Mouse (Mus musculus): ENCODE results near the gene 1110017D15Rik. TPM values are rescaled to one million over a fixed set of nuclear protein-coding genes. Genes with fewer than 3 reads are reported as not detected.

The 1110017D15Rik gene
- total RNA-seq (2012; rRNA removed): not detected in 2 replicates

GRCm38 (mm10) chr4:41517233-41517632 is at the start of gene 1110017D15Rik:
1110017D15Rik (minus strand) TSS chr4:41517333.
- no peak within 1 kb of the TSS for H3K4me3 ChIP-seq (ENCODE audit: insufficient read depth in 1 of 2, low read depth in 1 of 2, low read length in 2 of 2, poor library complexity in 1 of 2, severe bottlenecking in 1 of 2)
- no peaks in the 10 kb centered on the region for H3K9me3 ChIP-seq (ENCODE audit: control insufficient read depth, insufficient read depth, low read depth, low read length)
- in situ Hi-C loops (cut with MboI; ENCODE audit: low sequenced_read_pairs in 2 of 2, unreplicated experiment in 2 of 2): no loop called here
- H3K4me1 ChIP-seq (ENCODE audit: control insufficient read depth in 2 of 2, insufficient read depth in 2 of 2, low read length in 2 of 2, poor library complexity in 1 of 2): peaks cover 0 to 11% of the 10 kb centered on the region in 2 experiments; a peak in 1 of 4 replicates
- H3K27ac ChIP-seq (ENCODE audit: insufficient read depth, low read depth, low read length, poor library complexity, severe bottlenecking): no peak within 1 kb of the TSS
- TF ChIP-seq ZC3H11A (IDR thresholded peaks at IDR 0.05; ENCODE audit: borderline replicate concordance, low read depth, low read length) (no peak), MAFK (IDR thresholded peaks at IDR 0.05; ENCODE audit: insufficient read depth, low read depth, low read length) (no peak), ZNF384 (IDR thresholded peaks at IDR 0.05; ENCODE audit: low read depth, low read length) (no peak), HCFC1 (IDR thresholded peaks at IDR 0.05; ENCODE audit: borderline replicate concordance, insufficient read depth, low read length) (no peak), CHD2 (IDR thresholded peaks at IDR 0.05; ENCODE audit: low read depth, low read length) (no peak)
- peaks cover 3% of the 10 kb centered on the region; the same call in 1 of the 2 replicates for H3K36me3 ChIP-seq (ENCODE audit: control insufficient read depth, insufficient read depth, low read length, poor library complexity, severe bottlenecking)
- DNase-seq (ENCODE audit: low read depth, low spot score): no peak
- no peak within 1 kb of the TSS for H3K9ac ChIP-seq (ENCODE audit: insufficient read depth, low read depth, low read length, poor library complexity, severe bottlenecking)

DNA sequence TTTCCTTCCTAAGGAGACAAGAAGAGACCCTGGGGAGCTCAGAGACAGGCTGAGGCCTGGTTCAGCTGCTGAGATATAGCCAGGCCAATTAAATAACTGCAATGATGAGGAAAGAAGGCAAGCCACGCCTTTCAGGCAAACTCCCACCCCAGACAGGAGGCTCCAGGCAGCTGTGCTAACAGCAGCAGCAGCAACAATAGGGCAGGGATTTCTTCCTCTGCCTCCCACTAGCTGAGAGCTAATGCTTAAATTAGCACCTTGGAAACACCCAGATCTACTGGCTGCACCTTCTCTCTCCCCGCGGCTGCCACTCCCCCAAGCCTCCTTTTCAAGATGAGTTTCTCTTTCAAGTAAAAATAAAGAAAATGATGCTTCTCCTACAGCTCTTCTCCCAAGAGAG is 49.0 kb upstream of the 1110017D15Rik start:
- Histone ChIP-seq H3K9me3 (ENCODE audit: control insufficient read depth, insufficient read depth, low read depth, low read length) (no peaks in the 10 kb centered on the region), H3K4me1 (ENCODE audit: control insufficient read depth in 2 of 2, insufficient read depth in 2 of 2, low read length in 2 of 2, poor library complexity in 1 of 2) (peaks cover 0 to 5% of the 10 kb centered on the region in 2 experiments; a peak in 1 of 4 replicates), H3K27ac (ENCODE audit: insufficient read depth, low read depth, low read length, poor library complexity, severe bottlenecking) (no peak overlapping the region), H3K36me3 (ENCODE audit: control insufficient read depth, insufficient read depth, low read length, poor library complexity, severe bottlenecking) (no peaks in the 10 kb centered on the region), H3K4me3 (ENCODE audit: insufficient read depth in 1 of 2, low read depth in 1 of 2, low read length in 2 of 2, poor library complexity in 1 of 2, severe bottlenecking in 1 of 2) (no peak overlapping the region), H3K9ac (ENCODE audit: insufficient read depth, low read depth, low read length, poor library complexity, severe bottlenecking) (no peak overlapping the region)
- DNase-seq (ENCODE audit: low read depth, low spot score): no peak
- in situ Hi-C loops (cut with MboI; ENCODE audit: low sequenced_read_pairs in 2 of 2, unreplicated experiment in 2 of 2): loop anchor here in 1 of 2 experiments (25.0 kb wide), 1 partner anchor 146 kb away; the partner anchor contains the start of genes Dctn3 and Rpp25l
- no peak for TF ChIP-seq ZC3H11A (IDR thresholded peaks at IDR 0.05; ENCODE audit: borderline replicate concordance, low read depth, low read length)
- TF ChIP-seq HCFC1 (IDR thresholded peaks at IDR 0.05; ENCODE audit: borderline replicate concordance, insufficient read depth, low read length): no peak
- no peak for TF ChIP-seq CHD2 (IDR thresholded peaks at IDR 0.05; ENCODE audit: low read depth, low read length)
- no peak for TF ChIP-seq MAFK (IDR thresholded peaks at IDR 0.05; ENCODE audit: insufficient read depth, low read depth, low read length)
- TF ChIP-seq ZNF384 (IDR thresholded peaks at IDR 0.05; ENCODE audit: low read depth, low read length): no peak

DNA sequence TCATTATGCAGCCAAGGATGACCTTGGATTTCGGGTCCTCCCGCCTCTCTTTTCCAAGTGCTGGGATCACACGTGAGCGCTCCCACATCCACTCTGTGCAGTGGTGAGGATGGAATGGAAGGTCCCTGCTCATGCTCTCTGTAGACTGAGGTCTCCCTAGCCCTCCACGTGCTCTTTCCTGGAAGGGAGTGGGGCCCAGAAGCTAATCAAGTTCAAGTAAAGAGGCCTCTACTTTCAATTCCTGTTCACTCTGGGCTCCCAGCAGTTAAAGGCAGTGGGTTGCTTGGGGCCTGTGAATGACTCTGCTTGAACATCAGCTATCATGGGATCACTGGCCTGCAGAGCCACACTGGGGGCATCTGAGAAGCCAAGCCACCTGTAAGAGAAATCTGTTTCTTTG is 46.2 kb upstream of the 1110017D15Rik start:
- Histone ChIP-seq H3K9ac (ENCODE audit: insufficient read depth, low read depth, low read length, poor library complexity, severe bottlenecking) (no peak overlapping the region), H3K4me1 (ENCODE audit: control insufficient read depth in 2 of 2, insufficient read depth in 2 of 2, low read length in 2 of 2, poor library complexity in 1 of 2) (peaks cover 0 to 2% of the 10 kb centered on the region in 2 experiments; a peak in 1 of 4 replicates)
- in situ Hi-C loops (cut with MboI; ENCODE audit: low sequenced_read_pairs in 2 of 2, unreplicated experiment in 2 of 2): loop anchor here in 1 of 2 experiments (25.0 kb wide), 1 partner anchor 149 kb away; the partner anchor contains the start of genes Dctn3 and Rpp25l

DNA sequence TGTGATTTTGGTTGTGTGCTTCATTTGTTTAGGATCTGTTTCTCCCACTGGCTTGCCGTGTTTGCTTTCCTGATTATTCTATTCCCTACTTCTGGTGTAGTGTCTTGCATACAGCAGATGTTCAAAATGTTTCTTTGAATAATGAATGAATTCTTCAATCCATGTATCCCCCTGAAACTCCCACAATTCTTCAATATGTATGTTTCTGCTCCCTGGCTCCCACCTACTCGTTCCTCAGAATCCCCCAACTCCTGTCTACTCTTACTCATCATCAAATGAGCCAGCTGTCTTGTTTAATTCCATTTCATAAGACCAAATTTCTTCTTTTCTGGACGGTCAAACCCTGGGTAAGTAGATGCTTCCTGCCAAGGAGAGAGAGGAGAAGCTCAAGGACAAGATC is 40.0 kb upstream of the 1110017D15Rik start:
- Histone ChIP-seq H3K4me1 (ENCODE audit: control insufficient read depth in 2 of 2, insufficient read depth in 2 of 2, low read length in 2 of 2, poor library complexity in 1 of 2) (no peaks in the 10 kb centered on the region), H3K27ac (ENCODE audit: insufficient read depth, low read depth, low read length, poor library complexity, severe bottlenecking) (no peak overlapping the region), H3K9me3 (ENCODE audit: control insufficient read depth, insufficient read depth, low read depth, low read length) (no peaks in the 10 kb centered on the region), H3K36me3 (ENCODE audit: control insufficient read depth, insufficient read depth, low read length, poor library complexity, severe bottlenecking) (no peaks in the 10 kb centered on the region), H3K4me3 (ENCODE audit: insufficient read depth in 1 of 2, low read depth in 1 of 2, low read length in 2 of 2, poor library complexity in 1 of 2, severe bottlenecking in 1 of 2) (no peak overlapping the region), H3K9ac (ENCODE audit: insufficient read depth, low read depth, low read length, poor library complexity, severe bottlenecking) (no peak overlapping the region)
- TF ChIP-seq CHD2 (IDR thresholded peaks at IDR 0.05; ENCODE audit: low read depth, low read length): no peak
- no peak for TF ChIP-seq HCFC1 (IDR thresholded peaks at IDR 0.05; ENCODE audit: borderline replicate concordance, insufficient read depth, low read length)
- no peak for TF ChIP-seq ZNF384 (IDR thresholded peaks at IDR 0.05; ENCODE audit: low read depth, low read length)
- TF ChIP-seq ZC3H11A (IDR thresholded peaks at IDR 0.05; ENCODE audit: borderline replicate concordance, low read depth, low read length): no peak
- no peak for TF ChIP-seq MAFK (IDR thresholded peaks at IDR 0.05; ENCODE audit: insufficient read depth, low read depth, low read length)
- in situ Hi-C loops (cut with MboI; ENCODE audit: low sequenced_read_pairs in 2 of 2, unreplicated experiment in 2 of 2): loop anchor here (10.0 to 25.0 kb wide), 2 partner anchors 148 to 155 kb away; partner anchors contain the start of genes Dctn3 (in 1 of the 2) and Rpp25l (in 1 of the 2)
- no peak for DNase-seq (ENCODE audit: low read depth, low spot score)

More for the DNA sequence above, 46.2 kb upstream of the 1110017D15Rik start:
- no peaks in the 10 kb centered on the region for H3K36me3 ChIP-seq (ENCODE audit: control insufficient read depth, insufficient read depth, low read length, poor library complexity, severe bottlenecking)
- H3K9me3 ChIP-seq (ENCODE audit: control insufficient read depth, insufficient read depth, low read depth, low read length): no peaks in the 10 kb centered on the region
- TF ChIP-seq CHD2 (IDR thresholded peaks at IDR 0.05; ENCODE audit: low read depth, low read length) (no peak), ZNF384 (IDR thresholded peaks at IDR 0.05; ENCODE audit: low read depth, low read length) (no peak), MAFK (IDR thresholded peaks at IDR 0.05; ENCODE audit: insufficient read depth, low read depth, low read length) (no peak), ZC3H11A (IDR thresholded peaks at IDR 0.05; ENCODE audit: borderline replicate concordance, low read depth, low read length) (no peak), HCFC1 (IDR thresholded peaks at IDR 0.05; ENCODE audit: borderline replicate concordance, insufficient read depth, low read length) (no peak)
- H3K4me3 ChIP-seq (ENCODE audit: insufficient read depth in 1 of 2, low read depth in 1 of 2, low read length in 2 of 2, poor library complexity in 1 of 2, severe bottlenecking in 1 of 2): no peak overlapping the region
- no peak for DNase-seq (ENCODE audit: low read depth, low spot score)
- no peak overlapping the region for H3K27ac ChIP-seq (ENCODE audit: insufficient read depth, low read depth, low read length, poor library complexity, severe bottlenecking)
